Mouse (Mus musculus): ENCODE data around the gene Hdac11.

DNA sequence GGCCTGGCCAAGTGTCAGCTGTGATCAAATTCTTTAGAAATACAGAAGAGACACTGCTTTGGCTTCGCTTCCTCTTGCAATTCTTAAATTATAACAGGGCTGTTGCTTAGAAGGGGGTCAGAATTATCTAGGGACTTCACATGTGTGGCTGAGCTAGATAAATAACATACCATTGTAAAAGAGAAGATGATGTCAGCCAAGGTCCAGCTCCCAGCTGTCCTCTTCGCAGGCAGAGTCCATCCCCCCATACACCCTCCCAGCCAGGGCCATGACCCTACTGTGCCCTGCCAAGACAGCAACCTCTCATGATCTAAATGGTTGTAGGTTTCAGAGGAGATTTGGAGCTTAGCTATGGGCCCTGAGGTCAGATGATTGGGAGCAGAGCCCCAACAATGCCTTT, 27.5 kb downstream of the Hdac11 start:
- TF ChIP-seq CTCF (IDR thresholded peaks at IDR 0.05; ENCODE audit: low read depth, low read length) (no peak), POLR2A (IDR thresholded peaks at IDR 0.05; ENCODE audit: insufficient read depth, low read length) (no peak)
